Mouse (Mus musculus) intestine, embryonic 15.5 days (tissue): ENCODE results near the gene Tango6. TPM values are rescaled to one million over a fixed set of nuclear protein-coding genes. Genes with fewer than 3 reads are reported as not detected.

Experiments
- ATAC-seq: fragments of 200-750 bp; cut with Nextera tagmentation; 2 replicates; pipeline ENCODE4 v1.8.0; 2017; ENCODE audit warnings: moderate TSS enrichment, moderate library complexity
- H3K27ac ChIP-seq: fragments of 300-500 bp; sonication (generic); 2 replicates; pipeline ENCODE4 v1.5.1; 2015; ENCODE audit warnings: mild to moderate bottlenecking, inconsistent platforms
- H3K27me3 ChIP-seq: fragments of 300-500 bp; sonication (generic); replicated peaks from 2 replicates; pipeline ENCODE4 v1.6.1; 2015; ENCODE audit warnings: inconsistent platforms
- H3K36me3 ChIP-seq: fragments of 300-500 bp; sonication (generic); 2 replicates; pipeline ENCODE4 v1.6.1; 2015; ENCODE audit warnings: inconsistent platforms
- H3K4me1 ChIP-seq: fragments of 300-500 bp; sonication (generic); replicated peaks from 2 replicates; pipeline ENCODE4 v1.6.1; 2015; ENCODE audit warnings: inconsistent platforms
- H3K4me2 ChIP-seq: fragments of 300-500 bp; sonication (generic); replicated peaks from 2 replicates; pipeline ENCODE4 v1.6.1; 2015; ENCODE audit warnings: mild to moderate bottlenecking, inconsistent platforms
- H3K4me3 ChIP-seq: fragments of 300-500 bp; sonication (generic); replicated peaks from 2 replicates; pipeline ENCODE4 v1.5.1; 2015; ENCODE audit warnings: inconsistent platforms
- H3K9ac ChIP-seq: fragments of 300-500 bp; sonication (generic); 2 replicates; pipeline ENCODE4 v1.6.1; 2015; ENCODE audit warnings: inconsistent platforms
- H3K9me3 ChIP-seq: fragments of 300-500 bp; sonication (generic); 2 replicates; pipeline ENCODE4 v1.6.1; 2016; ENCODE audit warnings: inconsistent platforms
- WGBS: fragments of 180-500 bp; shearing (Covaris S2); methylation state at CpG from one replicate; pipeline ENCODE4 v1.1.7; 2015; 5-methylcytosine and 5-hydroxymethylcytosine counted together
- polyA plus RNA-seq: library from polyadenylated mRNA; unstranded; fragments of >200 nt; fragmentation: Nextera tagmentation; extraction: Ambion mirVana; gene quantifications from 2 replicates; pipeline ENCODE4 v1.2.1, GENCODE M21; 2015

Gene Tango6
- polyA plus RNA-seq, 1 experiment from 2014 or later = 9.1 TPM

- Histone ChIP-seq H3K4me1 (0 out of 2 replicates have a peak, but pooled peaks cover 8% of the 10 kb centered on the region), H3K36me3 (no peaks in the 10 kb centered on the region), H3K4me3 (no peak overlapping the region), H3K9me3 (no peaks in the 10 kb centered on the region), H3K27ac (no peak overlapping the region), H3K4me2 (no peak overlapping the region), H3K27me3 (no peaks in the 10 kb centered on the region), H3K9ac (no peak overlapping the region)
- WGBS = 54% methylated on average over 2 of the region's 2 CpGs
- peak; percentile 50; the same call in 1 of the 2 replicates for ATAC-seq
Observed at GRCm38 (mm10) chr8:106647387-106647786, 35.5 kb upstream of the Tango6 start.

GRCm38 (mm10) chr8:106648421-106648820 lies 34.4 kb upstream of the Tango6 start:
- H3K4me1 ChIP-seq = 0 out of 2 replicates have a peak, but pooled peaks cover 8% of the 10 kb centered on the region
- ATAC-seq = no peak
- H3K9me3 ChIP-seq = no peaks in the 10 kb centered on the region
- 90% methylated on average over 8 of the region's 8 CpGs for WGBS
- no peak overlapping the region for H3K27ac ChIP-seq
- no peak overlapping the region for H3K4me2 ChIP-seq
- H3K9ac ChIP-seq = no peak overlapping the region
- no peaks in the 10 kb centered on the region for H3K27me3 ChIP-seq
- H3K4me3 ChIP-seq = no peak overlapping the region
- no peaks in the 10 kb centered on the region for H3K36me3 ChIP-seq

- Histone ChIP-seq H3K27ac (no peak overlapping the region), H3K4me3 (no peak overlapping the region), H3K9me3 (no peaks in the 10 kb centered on the region), H3K36me3 (0 out of 2 replicates have a peak, but pooled peaks cover 4% of the 10 kb centered on the region), H3K27me3 (no peaks in the 10 kb centered on the region), H3K4me2 (no peak overlapping the region), H3K9ac (no peak overlapping the region), H3K4me1 (0 out of 2 replicates have a peak, but pooled peaks cover 2% of the 10 kb centered on the region)
- no peak for ATAC-seq
- 66% methylated on average over 3 of the region's 3 CpGs for WGBS
Observed at GRCm38 (mm10) chr8:106651994-106652393, 30.9 kb upstream of the Tango6 start.

- Histone ChIP-seq H3K4me1 (no peaks in the 10 kb centered on the region), H3K4me3 (no peak overlapping the region), H3K9ac (no peak overlapping the region), H3K36me3 (0 out of 2 replicates have a peak, but pooled peaks cover 6% of the 10 kb centered on the region), H3K4me2 (no peak overlapping the region), H3K27me3 (no peaks in the 10 kb centered on the region), H3K9me3 (no peaks in the 10 kb centered on the region), H3K27ac (no peak overlapping the region)
- no peak for ATAC-seq
Observed at GRCm38 (mm10) chr8:106656046-106656445, 26.8 kb upstream of the Tango6 start.

- Histone ChIP-seq H3K27ac (no peak overlapping the region), H3K4me3 (no peak overlapping the region), H3K9me3 (no peaks in the 10 kb centered on the region), H3K4me2 (no peak overlapping the region), H3K27me3 (no peaks in the 10 kb centered on the region), H3K9ac (no peak overlapping the region), H3K4me1 (no peaks in the 10 kb centered on the region), H3K36me3 (no peaks in the 10 kb centered on the region)
- ATAC-seq = no peak
- 57% methylated on average over 2 of the region's 2 CpGs for WGBS
Observed at GRCm38 (mm10) chr8:106672786-106673185, 10.1 kb upstream of the Tango6 start.

GRCm38 (mm10) chr8:106674318-106674717 lies 8.6 kb upstream of the Tango6 start:
- 97% methylated on average over 15 of the region's 15 CpGs for WGBS
- no peak overlapping the region for H3K9ac ChIP-seq
- no peaks in the 10 kb centered on the region for H3K27me3 ChIP-seq
- H3K9me3 ChIP-seq = no peaks in the 10 kb centered on the region
- H3K4me2 ChIP-seq = no peak overlapping the region
- ATAC-seq = no peak
- H3K4me3 ChIP-seq = no peak overlapping the region
- no peaks in the 10 kb centered on the region for H3K36me3 ChIP-seq
- H3K27ac ChIP-seq = no peak overlapping the region
- H3K4me1 ChIP-seq = no peaks in the 10 kb centered on the region

GRCm38 (mm10) chr8:106674894-106675293 lies 8.0 kb upstream of the Tango6 start:
- H3K27me3 ChIP-seq = no peaks in the 10 kb centered on the region
- 83% methylated on average over 8 of the region's 8 CpGs for WGBS
- ATAC-seq = no peak
- H3K9me3 ChIP-seq = no peaks in the 10 kb centered on the region
- H3K9ac ChIP-seq = no peak overlapping the region
- no peak overlapping the region for H3K4me2 ChIP-seq
- no peak overlapping the region for H3K27ac ChIP-seq
- no peak overlapping the region for H3K4me3 ChIP-seq
- no peaks in the 10 kb centered on the region for H3K4me1 ChIP-seq
- no peaks in the 10 kb centered on the region for H3K36me3 ChIP-seq

GRCm38 (mm10) chr8:106684387-106684786 lies 1.5 kb downstream of the Tango6 start:
- no peak overlapping the region for H3K4me2 ChIP-seq
- H3K36me3 ChIP-seq = no peaks in the 10 kb centered on the region
- H3K4me1 ChIP-seq = peaks cover 14% of the 10 kb centered on the region; the same call in 1 of the 2 replicates
- no peaks in the 10 kb centered on the region for H3K9me3 ChIP-seq
- no peak overlapping the region for H3K4me3 ChIP-seq
- ATAC-seq = no peak
- no peak overlapping the region for H3K9ac ChIP-seq
- H3K27ac ChIP-seq = no peak overlapping the region
- H3K27me3 ChIP-seq = no peaks in the 10 kb centered on the region
- whole genome bisulfite sequencing = 90% methylated on average over 4 of the region's 4 CpGs

GRCm38 (mm10) chr8:106687479-106687878 lies 4.6 kb downstream of the Tango6 start:
- no peak overlapping the region for H3K4me2 ChIP-seq
- H3K9ac ChIP-seq = no peak overlapping the region
- no peaks in the 10 kb centered on the region for H3K9me3 ChIP-seq
- no peaks in the 10 kb centered on the region for H3K36me3 ChIP-seq
- WGBS = 2% methylated on average over 4 of the region's 4 CpGs
- H3K4me3 ChIP-seq = no peak overlapping the region
- peaks cover 14% of the 10 kb centered on the region; the same call in 1 of the 2 replicates for H3K4me1 ChIP-seq
- no peak overlapping the region for H3K27ac ChIP-seq
- no peak for ATAC-seq
- no peaks in the 10 kb centered on the region for H3K27me3 ChIP-seq

GRCm38 (mm10) chr8:106697748-106698248 lies 14.9 kb downstream of the Tango6 start:
- Histone ChIP-seq H3K9ac (no peak overlapping the region), H3K36me3 (peaks cover 14% of the 10 kb centered on the region; the same call in 1 of the 2 replicates), H3K9me3 (no peaks in the 10 kb centered on the region), H3K4me2 (no peak overlapping the region), H3K27me3 (no peaks in the 10 kb centered on the region), H3K4me1 (no peaks in the 10 kb centered on the region), H3K4me3 (no peak overlapping the region), H3K27ac (no peak overlapping the region)
- WGBS = 73% methylated on average over 3 of the region's 3 CpGs
- no peak for ATAC-seq

GRCm38 (mm10) chr8:106699588-106699987 lies 16.7 kb downstream of the Tango6 start:
- Histone ChIP-seq H3K4me1 (0 out of 2 replicates have a peak, but pooled peaks cover 4% of the 10 kb centered on the region), H3K9ac (no peak overlapping the region), H3K27me3 (no peaks in the 10 kb centered on the region), H3K4me2 (no peak overlapping the region), H3K36me3 (peaks cover 14% of the 10 kb centered on the region; the same call in 1 of the 2 replicates), H3K4me3 (no peak overlapping the region), H3K27ac (no peak overlapping the region), H3K9me3 (no peaks in the 10 kb centered on the region)
- WGBS = 76% methylated on average over 5 of the region's 5 CpGs
- ATAC-seq = no peak

- Histone ChIP-seq H3K9ac (no peak overlapping the region), H3K27me3 (no peaks in the 10 kb centered on the region), H3K4me1 (peaks cover 5% of the 10 kb centered on the region; the same call in 1 of the 2 replicates), H3K9me3 (no peaks in the 10 kb centered on the region), H3K36me3 (peaks cover 14% of the 10 kb centered on the region; the same call in 1 of the 2 replicates), H3K27ac (no peak overlapping the region), H3K4me3 (no peak overlapping the region), H3K4me2 (no peak overlapping the region)
- 90% methylated on average over 6 of the region's 6 CpGs for WGBS
- ATAC-seq = no peak
Observed at GRCm38 (mm10) chr8:106700131-106700530, 17.3 kb downstream of the Tango6 start.

GRCm38 (mm10) chr8:106701360-106701759 lies 18.5 kb downstream of the Tango6 start:
- no peak overlapping the region for H3K4me3 ChIP-seq
- H3K27me3 ChIP-seq = no peaks in the 10 kb centered on the region
- H3K36me3 ChIP-seq = peaks cover 11% of the 10 kb centered on the region; the same call in 1 of the 2 replicates
- WGBS = 83% methylated on average over 3 of the region's 3 CpGs
- no peak for ATAC-seq
- H3K9ac ChIP-seq = no peak overlapping the region
- no peak overlapping the region for H3K4me2 ChIP-seq
- no peak overlapping the region for H3K27ac ChIP-seq
- no peaks in the 10 kb centered on the region for H3K9me3 ChIP-seq
- H3K4me1 ChIP-seq = peaks cover 8% of the 10 kb centered on the region; the same call in 1 of the 2 replicates
